Mouse (Mus musculus) activated CD4-positive, CD25-positive, alpha-beta regulatory T cell, adult 4 months (primary cell): ENCODE measurements around the gene Ankrd12. TPM values are rescaled to one million over a fixed set of nuclear protein-coding genes. Genes with fewer than 3 reads are reported as not detected.
A peak's percentile ranks its signal among the peaks of the same experiment; 100 is the strongest.

Experiments
- ATAC-seq: one replicate; pipeline ENCODE4 v1.8.0; 2017
- polyA plus RNA-seq, 2 experiments: library from polyadenylated mRNA; unstranded; fragments of 100-300 nt; shearing (Covaris generic); gene quantifications; one replicate each; pipeline ENCODE4 v1.2.1; 2017

Gene Ankrd12
- polyA plus RNA-seq, 2 experiments from 2014 or later, result 111 to 127 TPM

- ATAC-seq, result peak; percentile 90
Measured at GRCm38 (mm10) chr17:65929319-65929978, 147.4 kb downstream of the Ankrd12 start.

- no peak for ATAC-seq
Measured at GRCm38 (mm10) chr17:65927077-65927476, 149.8 kb downstream of the Ankrd12 start.

- no peak for ATAC-seq
Measured at GRCm38 (mm10) chr17:65924218-65924617, 152.7 kb downstream of the Ankrd12 start.

- ATAC-seq, result no peak
Measured at GRCm38 (mm10) chr17:65921975-65922374, 154.9 kb downstream of the Ankrd12 start.

- no peak for ATAC-seq
Measured at GRCm38 (mm10) chr17:65919235-65919634, 157.7 kb downstream of the Ankrd12 start.

GRCm38 (mm10) chr17:65916135-65916668 is 160.7 kb downstream of the Ankrd12 start:
- ATAC-seq, result no peak

Other genes starting within 250 kb of the Ankrd12 start
- 10 to 100 TPM; 39.1 to 51.8 TPM for gene Ralbp1, start 191.3 kb downstream of the Ankrd12 start, polyA plus RNA-seq
- gene Twsg1, start 125.9 kb downstream of the Ankrd12 start, polyA plus RNA-seq, result 10 to 100 TPM; 19.9 to 22.2 TPM
- 100 to 1,000 TPM; 255 to 259 TPM for gene Ndufv2, start 24.5 kb upstream of the Ankrd12 start, polyA plus RNA-seq
- gene Washc1, start 34.5 kb upstream of the Ankrd12 start, polyA plus RNA-seq, result 10 to 100 TPM; 27.9 to 32.7 TPM
- gene Ddx11, start 46.4 kb upstream of the Ankrd12 start, polyA plus RNA-seq, result 10 to 100 TPM; 11.8 to 13.5 TPM